Mouse (Mus musculus): ENCODE measurements around the gene Taar4.

The Taar4 gene

DNA sequence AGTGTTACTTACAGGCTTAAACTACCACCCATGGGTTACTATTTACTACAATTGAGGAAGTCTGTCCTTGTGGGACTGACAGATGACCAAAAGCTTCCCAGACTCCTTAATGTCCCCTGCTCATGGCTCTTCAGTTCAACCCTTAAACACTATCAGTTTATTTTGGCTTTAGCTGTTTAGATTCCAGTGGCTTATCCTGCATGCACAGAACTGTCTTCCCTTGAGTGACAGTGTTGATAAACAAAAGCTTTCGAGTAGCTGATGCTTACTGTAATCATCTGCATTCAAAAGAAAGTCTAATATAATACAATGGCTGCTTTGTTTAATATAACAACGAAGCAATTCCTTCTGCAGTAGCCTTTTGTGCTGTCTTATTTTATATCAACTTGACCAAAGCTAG lies 46.7 kb downstream of the Taar4 start:
- in situ Hi-C loops (cut with MboI, MseI), result no loop called here

DNA sequence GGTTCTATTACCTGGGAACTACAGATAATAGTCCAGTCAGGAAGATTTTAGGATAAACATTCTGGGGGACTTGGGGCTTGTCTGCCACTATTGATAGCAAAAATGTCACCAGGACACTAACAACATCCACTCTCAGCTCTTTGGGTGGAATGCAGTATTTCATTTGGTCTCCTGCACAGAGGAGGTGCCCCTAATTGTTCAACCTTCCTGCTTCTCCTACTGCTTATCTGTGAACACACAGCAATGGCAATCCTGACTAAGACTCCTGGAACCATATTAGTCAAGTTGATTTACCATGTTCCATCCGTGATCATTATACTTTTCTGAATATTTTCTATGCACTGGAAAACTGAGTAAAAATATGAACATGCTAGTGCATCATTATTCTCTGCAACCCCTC lies 47.8 kb downstream of the Taar4 start:
- in situ Hi-C loops (cut with MboI, MseI), result no loop called here
